Mouse (Mus musculus): Measurements from ENCODE around the gene Lbr. TPM values are rescaled to one million over a fixed set of nuclear protein-coding genes. Genes with fewer than 3 reads are reported as not detected.
A peak's percentile ranks its signal among the peaks of the same experiment; 100 is the strongest.

Lbr gene
- total RNA-seq, 4 experiments from 2014 or later = 18.8 to 21.3 (median 20.1) TPM

- DNase-seq (ENCODE audit: low spot score) = peak; percentile 45
Observed at GRCm38 (mm10) chr1:181853081-181853736, 10.4 kb upstream of the Lbr start.

DNA sequence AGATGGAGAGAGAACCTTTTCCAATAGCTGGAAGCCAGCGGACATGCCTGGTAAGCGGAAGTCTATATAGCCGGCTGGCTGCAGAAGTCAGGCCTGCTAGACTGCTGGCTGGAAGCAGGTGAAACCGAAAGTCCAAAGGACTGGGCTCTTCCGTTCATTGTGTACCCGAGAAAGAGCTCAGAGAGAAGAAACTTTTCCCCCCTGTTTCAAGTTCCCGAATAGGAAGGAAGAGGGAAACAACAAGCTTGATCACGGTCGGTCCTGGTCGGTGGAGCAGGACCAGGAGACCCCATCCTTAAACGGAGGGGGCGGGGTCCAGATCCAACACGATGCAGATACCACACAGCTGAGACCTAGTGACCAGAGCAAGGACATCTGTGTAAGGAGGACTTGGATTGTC, 9.6 kb upstream of the Lbr start:
- peak; percentile 63 for DNase-seq (ENCODE audit: low spot score)

- DNase-seq (ENCODE audit: low spot score) = peak; percentile 58
Observed at GRCm38 (mm10) chr1:181851521-181852310, 8.9 kb upstream of the Lbr start.

GRCm38 (mm10) chr1:181850441-181850840, 7.6 kb upstream of the Lbr start:
- DNase-seq (ENCODE audit: low spot score) = no peak

DNA sequence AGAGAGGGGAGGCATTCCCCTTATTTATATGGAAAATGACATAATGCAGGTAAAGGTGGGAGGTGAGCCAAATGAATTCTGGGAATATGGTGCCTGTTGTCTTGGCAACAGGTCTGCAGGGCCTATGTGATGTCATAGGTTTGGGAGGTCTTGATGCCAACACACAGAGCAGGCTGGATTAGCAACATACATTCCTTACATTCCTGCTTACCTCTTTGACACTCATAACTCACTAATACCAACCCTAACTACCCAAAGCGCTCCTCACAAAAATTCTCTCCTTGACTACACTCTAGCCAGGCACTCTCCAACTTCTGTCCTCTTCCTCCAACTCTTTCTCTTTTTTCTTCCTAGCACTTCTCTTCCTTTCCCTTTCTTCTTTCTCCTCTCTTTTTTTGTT, 5.4 kb upstream of the Lbr start:
- no peak for DNase-seq (ENCODE audit: low spot score)

DNA sequence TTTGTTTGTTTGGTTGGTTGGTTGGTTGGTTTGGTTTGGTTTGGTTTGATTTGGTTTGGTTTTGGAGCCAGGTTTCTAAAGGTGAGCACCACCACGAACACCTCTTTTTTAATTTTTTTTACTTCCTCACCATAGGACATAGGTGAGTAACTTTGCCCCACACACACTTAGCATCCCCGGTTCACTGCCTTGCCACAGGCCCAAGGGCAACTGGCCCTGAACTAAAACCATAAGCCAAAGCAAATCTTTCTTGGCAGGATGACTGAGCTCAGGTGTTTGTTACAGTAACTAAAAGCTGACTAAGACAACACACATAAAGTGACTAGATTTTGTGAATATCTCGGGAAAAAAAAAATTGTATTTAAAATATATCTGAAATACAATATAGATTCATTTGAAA, 4.5 kb upstream of the Lbr start:
- DNase-seq (ENCODE audit: low spot score) = no peak

DNA sequence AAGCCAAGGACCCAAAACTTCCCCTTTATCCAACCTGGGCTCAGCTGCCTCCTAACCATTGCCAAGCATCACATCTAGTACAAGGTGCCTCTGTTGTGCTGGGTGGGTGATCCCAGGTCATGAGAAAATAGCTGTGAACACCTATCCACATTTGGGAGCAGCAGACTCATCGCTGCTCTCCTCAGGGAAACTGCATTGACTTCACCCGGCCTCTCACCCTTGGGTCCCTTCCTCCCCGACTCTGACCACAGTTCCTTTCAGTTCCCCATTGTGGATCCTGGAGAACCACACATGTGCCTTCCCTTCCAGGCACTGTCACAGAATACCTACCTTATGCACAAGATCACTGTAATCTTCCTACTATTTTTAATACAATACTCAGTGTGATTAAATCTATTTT, 2.9 kb upstream of the Lbr start:
- DNase-seq (ENCODE audit: low spot score) = no peak

DNA sequence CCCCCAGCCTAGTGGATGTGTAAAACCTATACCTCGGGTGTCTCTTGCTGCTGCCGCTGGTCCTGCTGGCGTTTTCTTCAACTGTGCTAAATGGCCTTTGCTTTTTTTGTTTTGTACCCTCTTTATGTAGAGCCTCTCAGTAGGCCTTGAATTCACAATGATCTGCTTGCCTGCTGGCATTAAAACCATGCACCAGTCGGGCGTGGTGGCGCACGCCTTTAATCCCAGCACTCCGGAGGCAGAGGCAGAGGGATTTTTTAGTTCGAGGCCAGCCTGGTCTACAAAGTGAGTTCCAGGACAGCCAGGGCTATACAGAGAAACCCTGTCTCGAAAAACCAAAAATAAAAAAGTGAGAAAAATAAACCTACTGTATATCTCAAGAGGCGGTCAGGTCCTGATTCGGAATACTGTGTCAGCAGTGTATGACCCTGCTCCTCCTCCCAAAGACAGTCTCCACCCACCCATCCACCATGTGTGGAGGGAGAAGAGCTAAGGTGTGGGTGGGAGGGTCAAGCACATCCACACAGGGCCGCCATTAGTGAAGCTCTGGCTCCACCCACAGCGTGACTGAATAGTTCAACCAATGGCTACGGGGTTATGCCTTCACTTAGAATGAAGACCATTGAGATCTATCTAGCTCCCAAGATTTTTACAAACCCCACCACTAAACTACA, 2.2 kb upstream of the Lbr start:
- DNase-seq (ENCODE audit: low spot score) = no peak

DNA sequence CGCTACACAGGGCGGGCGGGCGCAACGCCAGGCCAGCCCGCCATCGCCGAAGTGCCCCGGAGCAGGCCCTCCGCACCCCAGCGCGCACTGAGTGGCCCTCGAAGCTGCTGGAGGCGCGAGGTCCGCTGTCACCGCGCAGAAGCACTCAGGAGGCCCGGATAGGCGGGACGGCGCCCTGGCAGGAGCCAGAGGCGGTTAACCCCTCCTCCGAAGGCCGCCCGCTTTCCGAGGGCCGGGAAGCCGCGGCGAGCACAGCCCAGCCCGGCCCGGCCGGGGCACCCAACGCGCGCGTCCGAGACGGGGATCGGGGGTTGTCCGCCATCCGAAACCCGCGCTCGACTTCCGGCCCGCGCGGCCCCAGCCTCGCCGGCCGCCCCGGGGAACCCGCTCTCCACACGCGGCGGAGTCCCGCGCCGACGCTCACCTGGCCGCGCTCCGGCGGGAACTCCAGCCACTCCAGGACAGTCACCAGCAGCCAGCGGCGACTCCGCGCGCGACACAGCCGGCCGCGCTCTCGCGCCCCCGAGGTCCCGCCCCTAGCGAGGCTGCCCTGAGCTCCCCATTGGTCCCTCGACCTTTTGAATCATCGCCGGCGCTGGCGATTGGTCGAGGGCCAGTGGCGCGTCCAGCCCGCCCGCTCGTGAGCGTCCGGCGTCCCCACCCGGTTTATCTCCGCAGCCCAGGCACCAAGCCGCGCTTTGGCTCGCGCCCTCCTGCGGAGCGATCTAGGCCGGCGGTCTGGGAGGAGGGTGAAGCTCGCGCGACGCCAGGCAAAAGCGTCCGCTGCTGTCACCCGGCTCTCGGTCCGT, 778 bp downstream of the Lbr start:
- peak; percentile 95 for DNase-seq (ENCODE audit: low spot score)

DNA sequence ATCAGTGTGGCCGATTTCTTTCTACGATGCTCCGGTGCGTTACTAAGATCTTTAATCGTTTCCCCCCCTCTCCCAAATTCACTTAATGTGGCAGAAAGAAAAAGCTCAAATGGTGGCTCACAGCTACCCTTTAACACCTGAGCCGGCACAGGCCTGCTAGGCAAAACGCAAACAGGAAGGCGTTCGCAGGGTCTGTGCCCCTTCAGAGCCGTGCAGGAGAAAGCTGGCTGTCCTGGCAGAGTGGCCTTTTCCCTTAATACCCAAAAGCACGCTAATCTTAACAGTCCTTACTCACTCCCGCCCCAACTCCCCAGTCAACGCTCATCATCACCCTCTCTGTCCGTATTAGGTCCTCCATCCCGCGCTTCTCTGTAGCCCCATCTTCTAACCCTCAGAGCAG, 1.4 kb downstream of the Lbr start:
- DNase-seq (ENCODE audit: low spot score) = no peak

GRCm38 (mm10) chr1:181839746-181840366, 3.0 kb downstream of the Lbr start:
- DNase-seq (ENCODE audit: low spot score) = no peak

DNA sequence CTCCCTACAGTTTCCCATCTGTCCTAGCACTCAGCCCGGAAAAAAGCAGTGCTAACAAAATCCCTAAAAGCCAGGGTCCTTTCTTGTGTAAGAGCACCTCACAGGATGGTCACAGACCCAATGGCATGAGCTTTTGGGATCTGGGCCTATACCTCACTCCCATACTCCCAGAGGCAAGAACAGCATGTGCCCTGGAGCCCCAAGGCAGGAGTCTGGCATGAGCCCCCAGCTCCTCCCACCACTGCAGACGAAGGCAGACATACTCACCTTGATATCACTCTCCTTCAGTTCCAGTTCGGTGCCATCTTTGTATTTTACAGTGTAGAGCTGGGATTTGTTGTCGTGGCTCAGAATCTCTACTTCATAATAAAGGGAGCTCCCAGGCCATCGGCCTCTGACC, 4.7 kb downstream of the Lbr start:
- DNase-seq (ENCODE audit: low spot score) = no peak

- DNase-seq (ENCODE audit: low spot score) = no peak
Observed at GRCm38 (mm10) chr1:181833143-181833542, 9.7 kb downstream of the Lbr start.

DNA sequence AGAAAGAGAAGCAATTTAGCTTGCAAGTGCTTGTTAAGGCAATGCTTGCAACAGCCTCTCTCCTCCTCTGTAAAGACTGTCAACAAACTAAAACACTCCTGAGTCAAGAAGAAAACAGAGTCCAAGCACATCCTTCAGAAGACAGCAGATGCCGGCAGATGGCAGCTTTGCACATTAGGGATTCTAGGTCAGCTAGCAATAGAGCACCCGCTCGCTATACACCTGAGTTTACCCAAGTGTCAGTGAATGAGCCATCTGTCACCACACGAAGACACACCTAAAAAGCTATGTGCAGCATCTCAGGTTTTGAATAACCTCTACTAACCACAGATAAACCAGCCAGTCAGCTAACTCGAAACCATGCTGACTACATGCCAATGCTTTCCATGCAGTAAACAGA, 10.1 kb downstream of the Lbr start:
- DNase-seq (ENCODE audit: low spot score) = no peak

DNA sequence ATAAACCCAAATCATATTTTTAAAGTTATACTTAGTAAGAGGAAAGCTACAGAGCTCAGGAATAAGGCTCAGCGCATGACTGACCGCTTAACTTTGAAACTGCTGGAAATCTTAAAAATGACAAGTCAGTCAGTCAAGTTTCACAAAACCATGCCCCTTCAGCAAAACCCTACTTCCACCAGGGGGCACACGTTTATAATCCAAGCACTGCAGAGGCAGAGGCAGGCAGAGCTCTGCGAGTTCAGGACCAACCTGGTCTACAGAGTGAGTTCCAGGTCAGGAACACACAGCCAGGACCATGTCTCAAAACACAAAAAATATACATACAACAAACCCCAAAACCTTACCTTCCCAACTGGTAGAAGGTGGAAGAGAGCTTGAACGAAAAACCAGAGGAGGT, 14.5 kb downstream of the Lbr start:
- DNase-seq (ENCODE audit: low spot score) = no peak

DNA sequence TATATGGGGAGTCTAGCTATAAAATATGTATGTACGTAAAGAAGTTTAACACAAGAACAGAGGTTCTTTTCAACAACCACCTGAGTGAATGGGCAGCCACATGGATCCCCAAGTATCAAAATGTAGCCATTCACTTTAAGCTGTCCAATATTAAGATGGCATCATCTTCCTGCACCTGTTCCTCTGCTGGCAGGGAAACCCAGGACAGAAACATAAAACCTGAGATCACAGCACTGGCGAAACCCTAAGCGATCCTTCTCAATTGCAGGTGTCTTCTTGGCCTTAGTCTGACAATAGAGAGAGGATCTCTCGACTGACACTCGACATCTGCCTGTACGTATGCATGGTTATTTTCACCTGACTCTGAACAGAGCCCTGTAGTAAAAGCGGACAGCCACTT, 16.1 kb downstream of the Lbr start:
- DNase-seq (ENCODE audit: low spot score) = no peak

GRCm38 (mm10) chr1:181811481-181812223, 31.2 kb downstream of the Lbr start:
- DNase-seq (ENCODE audit: low spot score) = no peak

DNA sequence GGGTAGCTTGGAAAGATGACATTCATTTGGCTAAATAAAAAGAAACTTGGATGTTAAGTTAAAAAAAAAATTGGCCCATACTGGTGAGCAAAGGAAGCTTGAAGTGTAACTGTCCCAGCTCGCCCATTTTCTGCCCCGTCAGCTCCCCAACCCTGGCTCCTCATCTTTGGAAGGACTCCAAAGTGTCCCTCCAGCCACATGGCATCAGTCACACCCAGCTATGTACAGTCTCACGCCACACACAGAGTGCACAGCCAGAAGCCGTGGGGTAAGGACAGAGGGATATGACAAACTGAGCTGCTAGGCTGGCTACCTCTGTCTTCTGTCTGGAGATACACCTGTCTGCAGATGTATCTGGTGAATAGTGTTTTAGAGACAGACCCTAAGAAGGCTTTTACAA, 42.2 kb downstream of the Lbr start:
- no peak for DNase-seq (ENCODE audit: low spot score)

GRCm38 (mm10) chr1:181799911-181800310, 42.9 kb downstream of the Lbr start:
- DNase-seq (ENCODE audit: low spot score) = no peak

GRCm38 (mm10) chr1:181793541-181793940, 49.3 kb downstream of the Lbr start:
- peak; percentile 83 for DNase-seq (ENCODE audit: low spot score)

DNA sequence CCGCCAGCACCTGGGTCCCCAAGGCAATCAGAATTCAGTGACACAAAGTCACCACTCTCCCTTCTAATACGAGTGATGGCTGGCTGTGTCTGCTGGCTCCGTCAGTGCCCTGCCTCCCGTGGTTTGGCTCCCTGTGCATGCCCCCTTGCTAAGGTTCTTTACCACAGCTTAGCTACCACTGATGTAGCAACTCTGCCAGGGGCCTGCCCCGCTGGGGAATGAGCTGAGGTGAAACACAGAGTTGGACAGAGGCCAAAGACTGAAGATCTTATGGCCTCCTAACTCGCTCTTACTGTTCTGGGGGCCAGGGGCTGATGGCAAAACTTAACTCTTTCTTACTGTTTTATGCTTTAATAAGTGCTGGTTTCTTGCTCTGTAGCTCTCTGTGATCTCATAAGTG, 52.9 kb downstream of the Lbr start:
- no peak for DNase-seq (ENCODE audit: low spot score)
